Mouse (Mus musculus) embryonic facial prominence, embryonic 12.5 days (tissue): Measurements from ENCODE around the gene Irgc1. TPM values are rescaled to one million over a fixed set of nuclear protein-coding genes. Genes with fewer than 3 reads are reported as not detected.

Source experiments
- ATAC-seq: fragments of 200-750 bp; cut with Nextera tagmentation; 2 replicates; pipeline ENCODE4 v1.8.0; 2017; ENCODE audit not compliant: insufficient number of reproducible peaks, insufficient read depth, low FRiP score, low TSS enrichment
- H3K27ac ChIP-seq: fragments of 300-500 bp; sonication (generic); 2 replicates; pipeline ENCODE4 v1.5.1; 2016; ENCODE audit warnings: mild to moderate bottlenecking
- H3K27me3 ChIP-seq: fragments of 300-500 bp; sonication (generic); 2 replicates; pipeline ENCODE4 v1.6.1; 2016; ENCODE audit warnings: mild to moderate bottlenecking, moderate library complexity
- H3K36me3 ChIP-seq: fragments of 300-500 bp; sonication (generic); 2 replicates; pipeline ENCODE4 v1.6.1; 2016; ENCODE audit warnings: mild to moderate bottlenecking
- H3K4me1 ChIP-seq: fragments of 300-500 bp; sonication (generic); 2 replicates; pipeline ENCODE4 v1.6.1; 2016
- H3K4me2 ChIP-seq: fragments of 300-500 bp; sonication (generic); replicated peaks from 2 replicates; pipeline ENCODE4 v1.6.1; 2016; ENCODE audit warnings: mild to moderate bottlenecking, moderate library complexity
- H3K4me3 ChIP-seq: fragments of 300-500 bp; sonication (generic); 2 replicates; pipeline ENCODE4 v1.5.1; 2016; ENCODE audit warnings: mild to moderate bottlenecking
- H3K9ac ChIP-seq: fragments of 300-500 bp; sonication (generic); 2 replicates; pipeline ENCODE4 v1.6.1; 2016; ENCODE audit warnings: mild to moderate bottlenecking, moderate library complexity
- H3K9me3 ChIP-seq: fragments of 300-500 bp; sonication (generic); 2 replicates; pipeline ENCODE4 v1.6.1; 2016; ENCODE audit warnings: mild to moderate bottlenecking, moderate library complexity
- WGBS: fragments of 180-500 bp; shearing (Covaris S2); methylation state at CpG from one replicate; pipeline ENCODE4 v1.1.7; 2016; 5-methylcytosine and 5-hydroxymethylcytosine counted together
- polyA plus RNA-seq: library from polyadenylated mRNA; unstranded; fragments of >200 nt; fragmentation: Nextera tagmentation; extraction: Ambion mirVana; gene quantifications from 2 replicates; pipeline ENCODE4 v1.2.1, GENCODE M21; 2016

Irgc1 gene
- polyA plus RNA-seq, 1 experiment from 2014 or later: not detected

DNA sequence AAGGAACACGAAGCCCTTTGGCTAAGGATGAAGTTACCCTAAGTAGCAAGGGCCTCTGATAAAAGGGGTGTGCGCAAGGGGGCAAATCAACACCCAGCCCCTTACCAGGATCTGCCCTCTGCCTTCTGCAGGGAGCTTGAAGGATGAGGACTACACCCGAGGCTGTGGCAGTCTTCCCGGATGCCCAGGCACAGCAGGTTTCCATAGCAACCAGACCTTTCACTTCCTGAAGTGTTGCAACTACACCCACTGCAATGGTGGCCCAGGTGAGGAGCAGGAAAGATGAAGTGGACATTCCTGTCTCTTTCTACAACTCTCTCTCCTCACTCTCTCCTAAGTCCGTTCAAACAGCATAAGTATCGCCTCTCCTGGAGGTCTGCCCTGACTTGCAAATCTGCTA lies 20.3 kb upstream of the Irgc1 start:
- Histone ChIP-seq H3K27ac (no peak overlapping the region), H3K9me3 (0 out of 2 replicates have a peak, but pooled peaks cover 3% of the 10 kb centered on the region), H3K36me3 (no peaks in the 10 kb centered on the region), H3K27me3 (no peaks in the 10 kb centered on the region), H3K4me2 (no peak overlapping the region), H3K9ac (no peak overlapping the region), H3K4me3 (no peak overlapping the region), H3K4me1 (no peaks in the 10 kb centered on the region)
- WGBS: 84% methylated on average over 6 of the region's 6 CpGs
- no peak for ATAC-seq

DNA sequence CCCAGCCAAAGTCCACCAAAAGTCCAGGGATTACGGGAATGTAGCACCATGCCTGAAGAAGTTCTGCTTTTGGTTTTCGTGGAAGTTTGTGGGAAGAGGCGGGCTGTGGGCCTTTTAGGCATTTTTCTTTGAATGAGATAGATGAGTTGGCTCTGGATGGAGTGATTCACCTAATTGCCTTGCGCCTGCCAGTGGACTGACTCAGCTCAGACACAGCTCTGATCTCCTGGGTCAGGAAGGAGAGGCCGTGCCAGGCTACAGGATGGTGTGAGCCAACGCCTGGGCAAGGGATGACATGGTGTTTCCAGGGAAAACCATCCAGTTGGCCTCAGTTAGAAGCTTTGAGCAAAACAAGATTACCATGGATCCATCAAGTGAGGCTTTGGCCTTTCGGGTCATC lies 18.3 kb upstream of the Irgc1 start:
- Histone ChIP-seq H3K27me3 (no peaks in the 10 kb centered on the region), H3K4me3 (no peak overlapping the region), H3K36me3 (no peaks in the 10 kb centered on the region), H3K9me3 (0 out of 2 replicates have a peak, but pooled peaks cover 3% of the 10 kb centered on the region), H3K27ac (no peak overlapping the region), H3K9ac (no peak overlapping the region), H3K4me2 (no peak overlapping the region), H3K4me1 (no peaks in the 10 kb centered on the region)
- WGBS: 93% methylated on average over 7 of the region's 7 CpGs
- no peak for ATAC-seq

DNA sequence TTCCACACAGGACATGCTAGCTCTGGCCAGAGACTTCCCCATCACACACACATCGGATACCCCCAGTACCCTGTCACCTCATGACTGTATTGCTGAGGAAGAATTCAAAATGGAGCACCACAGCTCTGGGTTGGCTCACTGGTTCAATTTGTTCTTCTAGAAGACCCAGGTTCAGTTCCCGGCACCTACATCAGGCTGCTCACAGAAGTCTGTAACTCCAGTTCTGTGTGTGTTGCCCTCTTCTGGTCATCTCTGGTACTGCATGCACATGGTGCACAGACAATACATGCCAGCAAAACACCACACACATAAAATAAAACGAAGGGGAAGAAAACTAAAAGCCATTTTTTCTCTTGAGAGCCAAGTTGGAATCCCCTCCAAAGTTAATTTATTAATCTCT lies 17.0 kb upstream of the Irgc1 start:
- WGBS: 81% methylated on average over 3 of the region's 3 CpGs
- ATAC-seq: no peak
- Histone ChIP-seq H3K9me3 (0 out of 2 replicates have a peak, but pooled peaks cover 3% of the 10 kb centered on the region), H3K36me3 (no peaks in the 10 kb centered on the region), H3K27me3 (no peaks in the 10 kb centered on the region), H3K4me2 (no peak overlapping the region), H3K4me1 (no peaks in the 10 kb centered on the region), H3K27ac (no peak overlapping the region), H3K4me3 (no peak overlapping the region), H3K9ac (no peak overlapping the region)

DNA sequence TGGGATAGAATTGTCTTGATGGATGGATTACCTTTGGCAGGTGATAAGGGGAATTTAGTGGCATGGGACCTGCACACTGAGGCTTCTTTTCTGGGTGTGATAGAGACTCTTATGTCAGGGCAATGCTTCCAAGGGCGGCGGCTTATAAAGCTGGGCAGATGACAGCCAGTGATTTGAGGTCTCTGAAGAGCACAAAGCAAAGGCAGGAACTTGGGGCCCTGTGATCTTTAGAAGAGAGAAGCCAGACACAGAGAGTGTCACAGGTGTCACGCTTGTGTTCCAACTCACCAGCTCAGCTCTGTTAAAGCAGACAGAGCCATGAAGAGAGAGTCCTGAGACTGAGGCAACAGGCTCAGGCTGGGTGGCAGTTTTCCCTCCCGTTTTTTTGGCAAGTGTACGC lies 15.8 kb upstream of the Irgc1 start:
- no peak for ATAC-seq
- Histone ChIP-seq H3K36me3 (no peaks in the 10 kb centered on the region), H3K27ac (no peak overlapping the region), H3K9ac (no peak overlapping the region), H3K27me3 (no peaks in the 10 kb centered on the region), H3K4me1 (peaks cover 4% of the 10 kb centered on the region), H3K9me3 (0 out of 2 replicates have a peak, but pooled peaks cover 3% of the 10 kb centered on the region), H3K4me2 (no peak overlapping the region), H3K4me3 (no peak overlapping the region)
- 84% methylated on average over 5 of the region's 5 CpGs for WGBS

GRCm38 (mm10) chr7:24466835-24467234 lies 14.7 kb upstream of the Irgc1 start:
- H3K27ac ChIP-seq: no peak overlapping the region
- peaks cover 9% of the 10 kb centered on the region for H3K4me1 ChIP-seq
- no peak overlapping the region for H3K4me3 ChIP-seq
- 87% methylated on average over 6 of the region's 6 CpGs for WGBS
- no peak overlapping the region for H3K4me2 ChIP-seq
- H3K9me3 ChIP-seq: 0 out of 2 replicates have a peak, but pooled peaks cover 3% of the 10 kb centered on the region
- H3K9ac ChIP-seq: no peak overlapping the region
- no peaks in the 10 kb centered on the region for H3K36me3 ChIP-seq
- no peak for ATAC-seq
- H3K27me3 ChIP-seq: 0 out of 2 replicates have a peak, but pooled peaks cover 2% of the 10 kb centered on the region

GRCm38 (mm10) chr7:24462388-24463319 lies 10.6 kb upstream of the Irgc1 start, which contains the start of gene Plaur:
TSS of gene Plaur (plus strand) at chr7:24462484.
- Histone ChIP-seq H3K9me3 (no peaks in the 10 kb centered on the region), H3K4me2 (peak within 1 kb of the TSS; percentile 28), H3K4me1 (peaks cover 9% of the 10 kb centered on the region), H3K27me3 (0 out of 2 replicates have a peak, but pooled peaks cover 6% of the 10 kb centered on the region), H3K36me3 (no peaks in the 10 kb centered on the region), H3K9ac (no peak within 1 kb of the TSS), H3K27ac (no peak within 1 kb of the TSS), H3K4me3 (no peak within 1 kb of the TSS)
- 9% methylated on average over 27 of the region's 27 CpGs for WGBS
- no peak for ATAC-seq

- 66% methylated on average over 14 of the region's 14 CpGs for WGBS
- no peak for ATAC-seq
- H3K27me3 ChIP-seq: 0 out of 2 replicates have a peak, but pooled peaks cover 6% of the 10 kb centered on the region
- no peak overlapping the region for H3K27ac ChIP-seq
- H3K9ac ChIP-seq: no peak overlapping the region
- H3K4me1 ChIP-seq: peaks cover 9% of the 10 kb centered on the region
- H3K36me3 ChIP-seq: no peaks in the 10 kb centered on the region
- no peak overlapping the region for H3K4me2 ChIP-seq
- H3K4me3 ChIP-seq: no peak overlapping the region
- H3K9me3 ChIP-seq: no peaks in the 10 kb centered on the region
These were observed 9.4 kb upstream of the Irgc1 start for GRCm38 (mm10) chr7:24461376-24462051.

- Histone ChIP-seq H3K27me3 (0 out of 2 replicates have a peak, but pooled peaks cover 6% of the 10 kb centered on the region), H3K36me3 (no peaks in the 10 kb centered on the region), H3K27ac (no peak overlapping the region), H3K4me3 (no peak overlapping the region), H3K4me2 (no peak overlapping the region), H3K9ac (no peak overlapping the region), H3K4me1 (peaks cover 9% of the 10 kb centered on the region), H3K9me3 (no peaks in the 10 kb centered on the region)
- 68% methylated on average over 3 of the region's 3 CpGs for WGBS
- ATAC-seq: no peak
These were observed 7.7 kb upstream of the Irgc1 start for GRCm38 (mm10) chr7:24459843-24460242.

- Histone ChIP-seq H3K9me3 (no peaks in the 10 kb centered on the region), H3K36me3 (no peaks in the 10 kb centered on the region), H3K27me3 (0 out of 2 replicates have a peak, but pooled peaks cover 6% of the 10 kb centered on the region), H3K4me1 (peaks cover 9% of the 10 kb centered on the region), H3K4me3 (no peak overlapping the region), H3K9ac (no peak overlapping the region), H3K4me2 (no peak overlapping the region), H3K27ac (no peak overlapping the region)
- no peak for ATAC-seq
- WGBS: 75% methylated on average over 5 of the region's 5 CpGs
These were observed 7.3 kb upstream of the Irgc1 start for GRCm38 (mm10) chr7:24459440-24459839.

DNA sequence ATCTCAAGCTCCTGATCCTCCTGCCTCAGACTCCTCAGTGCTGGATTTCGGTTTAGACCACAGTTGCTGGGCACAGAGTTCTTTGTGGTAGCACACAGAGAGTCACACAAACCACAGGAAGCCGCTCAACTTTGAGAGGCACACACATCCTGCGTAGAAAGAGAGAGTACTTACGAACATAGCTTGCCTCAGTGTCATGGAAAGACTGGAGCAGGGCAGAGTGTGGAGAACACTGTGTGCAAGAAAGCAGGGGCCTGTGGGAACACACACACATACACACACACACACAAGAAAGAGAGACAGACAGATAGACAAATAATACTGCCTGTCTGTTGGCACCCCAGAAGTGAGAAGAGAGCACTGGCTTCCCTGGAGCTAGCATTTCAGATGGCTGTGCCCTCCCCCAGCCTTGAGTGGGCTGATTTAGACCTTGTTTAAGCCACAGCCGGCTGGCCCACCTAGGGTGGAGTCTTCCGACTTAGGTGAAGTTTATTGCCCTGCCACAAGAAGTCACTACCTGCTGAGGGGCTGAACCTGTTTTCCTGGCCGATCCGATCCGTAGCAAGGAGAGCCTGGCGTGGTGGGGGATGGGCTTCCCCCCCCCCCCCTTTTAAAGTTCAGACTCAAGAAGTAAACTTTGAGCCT lies 5.8 kb upstream of the Irgc1 start:
- WGBS: 71% methylated on average over 10 of the region's 10 CpGs
- Histone ChIP-seq H3K4me1 (peaks cover 4% of the 10 kb centered on the region; the same call in 1 of the 2 replicates), H3K27me3 (peaks cover 6% of the 10 kb centered on the region; the same call in 1 of the 2 replicates), H3K4me3 (no peak overlapping the region), H3K36me3 (no peaks in the 10 kb centered on the region), H3K4me2 (no peak overlapping the region), H3K27ac (no peak overlapping the region), H3K9me3 (no peaks in the 10 kb centered on the region), H3K9ac (no peak overlapping the region)
- ATAC-seq: no peak

DNA sequence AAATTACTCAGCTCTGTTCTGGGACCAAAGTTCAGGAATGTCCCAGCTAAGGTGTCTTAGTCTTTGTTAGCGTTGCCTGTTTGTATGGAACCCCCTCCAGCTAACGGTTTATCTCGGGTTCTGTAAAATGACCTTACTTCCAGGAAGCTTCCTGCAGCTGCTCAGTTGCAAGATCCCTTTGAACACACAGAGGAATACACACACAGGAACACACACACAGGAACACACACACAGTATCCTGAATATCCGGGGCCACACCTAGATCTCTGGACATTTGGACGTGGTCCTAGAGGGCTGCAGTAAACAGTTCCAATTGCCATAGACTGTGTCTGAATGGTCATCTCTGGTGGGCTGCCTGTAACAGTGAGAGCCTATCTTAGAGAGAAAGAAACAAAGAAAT lies 3.6 kb upstream of the Irgc1 start:
- no peak for ATAC-seq

More for the DNA sequence above, 3.6 kb upstream of the Irgc1 start:
- no peak overlapping the region for H3K27ac ChIP-seq
- no peaks in the 10 kb centered on the region for H3K4me1 ChIP-seq
- no peak overlapping the region for H3K9ac ChIP-seq
- H3K4me3 ChIP-seq: no peak overlapping the region
- 75% methylated on average over 5 of the region's 5 CpGs for WGBS
- H3K36me3 ChIP-seq: no peaks in the 10 kb centered on the region
- peaks cover 4% of the 10 kb centered on the region; the same call in 1 of the 2 replicates for H3K27me3 ChIP-seq
- H3K4me2 ChIP-seq: no peak overlapping the region
- no peaks in the 10 kb centered on the region for H3K9me3 ChIP-seq
